Mouse (Mus musculus): ENCODE measurements around the gene Zcchc17. TPM values are rescaled to one million over a fixed set of nuclear protein-coding genes. Genes with fewer than 3 reads are reported as not detected.

Zcchc17 gene
- total and polyA plus RNA-seq, 3 experiments = 43.7 to 62.5 TPM; not detected in 1

GRCm38 (mm10) chr4:130282856-130283255 is 76.9 kb downstream of the Zcchc17 start:
- no peak for DNase-seq (ENCODE audit: low read depth, low spot score)
- Histone ChIP-seq H3K4me1 (ENCODE audit: control insufficient read depth in 1 of 2, insufficient read depth in 2 of 2, low read length in 2 of 2) (peaks cover 0 to 5% of the 10 kb centered on the region in 2 experiments; a peak in 1 of 4 replicates), H3K36me3 (ENCODE audit: control insufficient read depth in 1 of 2, insufficient read depth in 2 of 2, low read length in 2 of 2) (no peaks in the 10 kb centered on the region), H3K27ac (ENCODE audit: control insufficient read depth, low read depth, low read length) (no peak overlapping the region), H3K9ac (ENCODE audit: control insufficient read depth, low read depth, low read length, poor library complexity, severe bottlenecking) (no peak overlapping the region), H3K79me2 (ENCODE audit: control insufficient read depth, insufficient read depth, low read length, poor library complexity) (no peaks in the 10 kb centered on the region), H3K9me3 (replicated peaks; ENCODE audit: insufficient read depth, low read length) (no peaks in the 10 kb centered on the region), H3K27me3 (ENCODE audit: control insufficient read depth in 1 of 2, insufficient read depth in 2 of 2, low read length in 2 of 2) (peaks cover 3 to 12% of the 10 kb centered on the region in 2 experiments; a peak in 3 of 4 replicates), H3K4me3 (ENCODE audit: control insufficient read depth in 1 of 2, insufficient read depth in 1 of 2, low read depth in 2 of 2, low read length in 2 of 2) (no peak overlapping the region)
- no peak for TF ChIP-seq E2F4 (IDR thresholded peaks at IDR 0.05; ENCODE audit: borderline replicate concordance, low read depth, low read length)
- no peak for TF ChIP-seq TAL1 (IDR thresholded peaks at IDR 0.05; ENCODE audit: low read length)
- TF ChIP-seq ZMIZ1 (IDR thresholded peaks at IDR 0.05; ENCODE audit: low read depth, low read length) = no peak
- TF ChIP-seq MAZ (IDR thresholded peaks at IDR 0.05; ENCODE audit: low read depth, low read length) = no peak
- TF ChIP-seq CHD2 (IDR thresholded peaks at IDR 0.05; ENCODE audit: low read length) = no peak
- TF ChIP-seq BHLHE40 (IDR thresholded peaks at IDR 0.05; ENCODE audit: borderline replicate concordance, low read depth, low read length) = no peak
- no peak for TF ChIP-seq POLR2A (IDR thresholded peaks at IDR 0.05; ENCODE audit: control insufficient read depth in 1 of 2, insufficient read depth in 1 of 2, low read depth in 1 of 2, low read length in 2 of 2, poor library complexity in 1 of 2)
- no peak for TF ChIP-seq MAX (IDR thresholded peaks at IDR 0.05; ENCODE audit: low read length)
- no peak for TF ChIP-seq RCOR1 (IDR thresholded peaks at IDR 0.05; ENCODE audit: low read depth, low read length)
- TF ChIP-seq MAFK (IDR thresholded peaks at IDR 0.05; ENCODE audit: borderline replicate concordance, low read depth, low read length) = no peak
- no peak for TF ChIP-seq POLR2AphosphoS2 (IDR thresholded peaks at IDR 0.05; ENCODE audit: low read length)
- no peak for TF ChIP-seq ETS1 (IDR thresholded peaks at IDR 0.05; ENCODE audit: low read depth, low read length)
- no peak for TF ChIP-seq TBP (IDR thresholded peaks at IDR 0.05; ENCODE audit: low read depth, low read length)
- TF ChIP-seq CHD1 (IDR thresholded peaks at IDR 0.05; ENCODE audit: low read depth, low read length) = no peak
- TF ChIP-seq EP300 (IDR thresholded peaks at IDR 0.05; ENCODE audit: low read depth in 1 of 2, low read length in 2 of 2) = no peak
- TF ChIP-seq GATA1 (IDR thresholded peaks at IDR 0.05; ENCODE audit: low read depth, low read length) = no peak
- TF ChIP-seq ELF1 (IDR thresholded peaks at IDR 0.05; ENCODE audit: low read depth, low read length) = no peak
- no peak for TF ChIP-seq USF1 (IDR thresholded peaks at IDR 0.05; ENCODE audit: low read depth, low read length)
- TF ChIP-seq POLR2AphosphoS5 (IDR thresholded peaks at IDR 0.05; ENCODE audit: borderline replicate concordance, low read depth, low read length) = no peak

GRCm38 (mm10) chr4:130279105-130279504 is 80.6 kb downstream of the Zcchc17 start, which contains the start of gene Serinc2:
Gene Serinc2, minus strand, starts transcription at chr4:130279205.
- no peak for TF ChIP-seq USF2 (IDR thresholded peaks at IDR 0.05; ENCODE audit: borderline replicate concordance in 1 of 2, insufficient read depth in 1 of 2, low read depth in 1 of 2, low read length in 2 of 2)

More at GRCm38 (mm10) chr4:130279105-130279504, 80.6 kb downstream of the Zcchc17 start, which contains the start of gene Serinc2:
- Histone ChIP-seq H3K36me3 (ENCODE audit: control insufficient read depth in 1 of 2, insufficient read depth in 2 of 2, low read length in 2 of 2) (no peaks in the 10 kb centered on the region), H3K79me2 (ENCODE audit: control insufficient read depth, insufficient read depth, low read length, poor library complexity) (no peaks in the 10 kb centered on the region), H3K9ac (ENCODE audit: control insufficient read depth, low read depth, low read length, poor library complexity, severe bottlenecking) (no peak within 1 kb of the TSS), H3K4me1 (ENCODE audit: control insufficient read depth in 1 of 2, insufficient read depth in 2 of 2, low read length in 2 of 2) (peaks cover 0 to 5% of the 10 kb centered on the region in 2 experiments; a peak in 1 of 4 replicates), H3K27ac (ENCODE audit: control insufficient read depth, low read depth, low read length) (no peak within 1 kb of the TSS), H3K4me3 (ENCODE audit: control insufficient read depth in 1 of 2, insufficient read depth in 1 of 2, low read depth in 2 of 2, low read length in 2 of 2) (no peak within 1 kb of the TSS), H3K27me3 (ENCODE audit: control insufficient read depth in 1 of 2, insufficient read depth in 2 of 2, low read length in 2 of 2) (peaks cover 0 to 1% of the 10 kb centered on the region in 2 experiments; a peak in 1 of 4 replicates), H3K9me3 (replicated peaks; ENCODE audit: insufficient read depth, low read length) (no peaks in the 10 kb centered on the region)
- DNase-seq (ENCODE audit: low read depth, low spot score) = no peak
